Mouse (Mus musculus) heart, adult 11 months (tissue): ENCODE measurements at regions not wholly inside any gene's neighbourhood (a gene's known extent, or its start where the extent isn't known, plus 50 kb on each side); places are given as distances from the start of the nearest gene placed in this dataset.

Experiments
- DNase-seq: peaks from one replicate; pipeline ENCODE4 v3.0.0; 2022

GRCm38 (mm10) chr11:55712350-55712749, 104.4 kb upstream of the Glra1 start:
- peak; percentile 93 for DNase-seq

GRCm38 (mm10) chr11:55707467-55707866, 99.5 kb upstream of the Glra1 start:
- DNase-seq = peak; percentile 75

- DNase-seq = peak; percentile 22
These were observed 93.9 kb upstream of the Glra1 start for GRCm38 (mm10) chr11:55701921-55702320.

- DNase-seq = peak; percentile 71
These were observed 77.1 kb upstream of the Glra1 start for GRCm38 (mm10) chr11:55685031-55685519.

- DNase-seq = peak; percentile 61
These were observed 74.5 kb upstream of the Glra1 start for GRCm38 (mm10) chr11:55682351-55682961.

- DNase-seq = peak; percentile 74
These were observed 73.4 kb upstream of the Glra1 start for GRCm38 (mm10) chr11:55681226-55681980.

GRCm38 (mm10) chr11:55663108-55663507, 55.1 kb upstream of the Glra1 start:
- peak; percentile 13 for DNase-seq

GRCm38 (mm10) chr11:55662283-55662682, 54.3 kb upstream of the Glra1 start:
- DNase-seq = peak; percentile 43
